Mouse (Mus musculus) heart, postnatal 25 days (tissue): ENCODE measurements at regions not wholly inside any gene's neighbourhood (a gene's known extent, or its start where the extent isn't known, plus 50 kb on each side); places are given as distances from the start of the nearest gene placed in this dataset.

Experiments
- DNase-seq: peaks from one replicate; pipeline ENCODE4 v3.0.0; 2022; ENCODE audit warnings: low spot score
- intact Hi-C: fragments of 180-260 bp; cut with DNase I; formaldehyde crosslinking; loops from one replicate; pipeline ENCODE4 v1.15.1; 2025

DNA sequence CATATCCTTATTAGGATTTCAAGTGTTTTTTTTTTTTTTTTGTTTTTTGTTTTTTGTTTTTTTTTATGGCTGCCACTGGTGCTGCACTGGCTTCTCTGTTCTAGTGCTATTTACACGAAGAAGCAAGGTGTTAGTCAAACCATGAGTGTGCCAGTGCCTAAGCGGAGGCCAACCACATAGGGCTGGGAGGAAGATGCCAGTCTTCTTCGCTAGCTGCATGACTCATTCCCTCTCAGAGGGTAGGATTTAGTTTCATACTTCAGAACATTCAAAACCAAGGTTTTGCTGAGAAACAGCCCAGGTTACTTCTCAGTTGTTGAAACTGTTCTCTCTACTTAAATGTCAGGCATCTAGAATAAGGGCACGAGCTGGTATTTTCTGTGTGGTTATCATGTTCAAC, 72.6 kb downstream of the Icos start:
- intact Hi-C loops, result loop anchor here (10.0 kb wide), 1 partner anchor 1914 kb away; no protein-coding TSS in a partner anchor
- no peak for DNase-seq

DNA sequence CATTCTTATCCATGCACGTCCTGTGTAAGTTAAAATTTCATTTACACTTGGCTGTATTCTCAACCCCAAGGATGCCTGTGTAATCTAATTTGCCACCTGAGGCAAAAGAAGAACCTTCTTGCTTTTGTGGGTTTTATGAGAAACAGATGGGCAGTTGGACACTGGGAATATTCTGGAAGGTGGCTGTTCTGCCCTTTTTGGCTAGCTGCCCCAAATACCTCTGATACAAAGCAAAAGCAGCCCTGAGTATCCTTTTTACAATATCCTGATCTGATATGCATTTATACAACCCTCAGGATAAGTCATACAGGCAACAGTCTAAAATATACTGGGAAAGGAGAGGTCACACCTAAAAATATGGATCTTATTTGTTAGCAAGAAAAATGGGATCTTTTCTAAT, 75.9 kb downstream of the Icos start:
- intact Hi-C loops, result loop anchor here (10.0 kb wide), 1 partner anchor 1911 kb away; no protein-coding TSS in a partner anchor
- DNase-seq, result no peak

DNA sequence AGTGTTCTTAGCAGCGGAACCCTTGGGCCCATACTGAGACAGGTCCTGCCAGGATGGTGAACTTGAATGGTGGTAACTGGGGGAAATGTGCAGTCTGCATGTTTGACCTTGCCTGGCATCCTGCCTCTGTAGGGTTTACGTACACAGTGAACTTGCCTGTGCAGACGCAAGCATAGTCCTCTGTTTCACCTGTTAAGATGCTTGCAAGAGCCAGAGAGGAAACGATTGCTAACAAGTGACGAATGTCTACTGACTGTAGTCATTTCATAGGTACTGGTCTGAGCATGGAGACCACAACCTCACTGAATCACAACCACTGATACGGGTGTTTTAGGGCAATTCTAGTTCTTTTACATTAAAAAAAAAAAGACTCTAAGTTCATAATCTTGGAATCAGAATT, 76.7 kb downstream of the Icos start:
- DNase-seq, result no peak
- intact Hi-C loops, result loop anchor here (10.0 kb wide), 1 partner anchor 1910 kb away; no protein-coding TSS in a partner anchor

DNA sequence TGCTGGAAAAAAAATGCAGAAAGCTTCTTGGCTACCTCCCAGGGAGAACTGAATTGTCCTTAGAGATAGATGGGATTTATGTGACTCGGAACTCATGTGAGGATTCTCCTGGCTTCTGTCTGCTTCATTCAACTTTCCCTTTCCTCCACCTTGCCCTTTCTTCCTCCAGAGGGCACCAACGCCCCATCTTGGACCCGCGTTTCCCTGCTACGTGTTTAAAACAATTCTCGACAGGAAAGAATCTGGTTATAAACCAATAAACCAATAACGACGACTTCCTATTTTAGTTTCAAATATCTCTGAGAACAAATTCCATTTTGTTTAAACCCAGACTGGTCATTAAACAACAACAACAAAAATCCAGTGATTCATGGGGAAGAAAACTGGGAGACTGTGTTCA, 77.4 kb downstream of the Icos start:
- intact Hi-C loops, result loop anchor here (10.0 kb wide), 1 partner anchor 1910 kb away; no protein-coding TSS in a partner anchor
- DNase-seq, result no peak

DNA sequence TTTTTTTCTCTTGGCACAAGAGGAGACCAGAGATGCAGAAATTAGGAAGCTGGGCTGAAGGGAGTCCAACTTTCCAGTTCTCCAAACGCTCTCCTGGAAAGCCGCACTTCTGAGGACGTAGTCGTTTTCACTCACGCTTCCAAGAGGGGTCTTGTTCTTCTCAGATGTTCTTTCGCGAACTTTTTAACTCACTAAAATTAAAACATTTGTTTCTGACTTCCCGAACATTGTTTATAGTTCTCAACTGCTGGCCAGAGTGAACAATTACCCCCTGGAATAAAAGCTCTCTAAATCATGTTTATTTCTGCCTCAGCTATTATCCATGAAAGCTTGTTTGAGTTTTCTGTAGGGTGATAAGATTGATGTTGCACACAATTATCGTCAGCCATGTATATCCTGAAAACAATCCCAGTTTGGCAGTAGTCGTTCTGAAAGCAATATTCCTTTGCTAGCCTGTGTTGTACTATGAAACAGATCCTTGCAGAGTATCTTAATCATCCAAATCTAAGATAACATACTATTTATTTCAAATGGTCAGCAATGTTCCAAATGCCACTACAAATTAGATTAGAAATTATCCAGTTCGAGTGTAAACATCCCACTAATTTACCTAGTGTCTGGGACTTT, 82.3 kb downstream of the Icos start:
- intact Hi-C loops, result loop anchor here (10.0 kb wide), 1 partner anchor 1905 kb away; no protein-coding TSS in a partner anchor
- DNase-seq, result no peak

DNA sequence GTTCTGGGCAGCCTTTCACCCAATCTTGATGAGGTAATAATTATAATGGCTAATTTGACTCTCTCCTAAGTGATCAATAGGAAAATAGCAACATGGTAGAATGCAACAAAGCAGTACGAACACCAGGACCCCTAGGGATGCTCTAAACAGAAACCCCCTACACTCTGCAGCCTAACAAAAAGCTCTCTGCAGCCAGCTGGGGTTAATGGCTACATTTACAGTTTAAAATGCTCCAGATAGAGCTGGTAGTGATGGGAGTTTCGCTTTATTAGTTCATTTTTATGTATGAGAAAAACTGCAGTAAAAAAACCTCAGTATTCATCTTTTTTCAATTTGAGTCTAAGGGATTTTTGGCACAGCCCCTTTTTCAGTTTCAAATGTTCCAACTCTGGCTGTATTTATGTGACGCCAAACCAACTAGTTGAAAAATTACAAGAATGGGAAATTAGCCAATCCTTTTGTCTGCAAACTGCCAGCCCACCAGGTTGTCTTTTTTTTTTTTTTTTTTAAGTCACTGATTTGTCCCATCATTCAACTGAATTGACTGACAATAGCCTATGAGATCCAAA, 84.2 kb downstream of the Icos start:
- intact Hi-C loops, result no loop called here
- no peak for DNase-seq

DNA sequence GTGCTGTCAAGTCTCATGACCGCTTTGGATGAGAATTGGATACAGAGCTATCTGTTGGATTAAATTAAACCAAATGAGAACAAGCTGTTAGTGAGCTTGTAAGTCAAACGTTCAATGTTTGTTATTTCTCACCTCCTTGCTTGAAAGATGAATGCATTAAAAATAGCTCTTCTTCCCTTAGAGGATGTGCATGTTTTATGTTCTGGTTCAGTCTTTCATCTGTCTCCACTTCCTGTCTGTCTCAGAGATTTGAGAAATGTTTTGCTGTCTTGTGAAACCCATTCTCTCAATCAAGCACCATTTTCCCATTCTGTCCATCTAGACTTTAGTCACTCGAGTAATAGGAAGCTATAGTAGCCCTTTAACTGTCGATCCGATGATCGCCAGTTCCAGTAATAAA, 90.4 kb downstream of the Icos start:
- no peak for DNase-seq
- intact Hi-C loops, result no loop called here

DNA sequence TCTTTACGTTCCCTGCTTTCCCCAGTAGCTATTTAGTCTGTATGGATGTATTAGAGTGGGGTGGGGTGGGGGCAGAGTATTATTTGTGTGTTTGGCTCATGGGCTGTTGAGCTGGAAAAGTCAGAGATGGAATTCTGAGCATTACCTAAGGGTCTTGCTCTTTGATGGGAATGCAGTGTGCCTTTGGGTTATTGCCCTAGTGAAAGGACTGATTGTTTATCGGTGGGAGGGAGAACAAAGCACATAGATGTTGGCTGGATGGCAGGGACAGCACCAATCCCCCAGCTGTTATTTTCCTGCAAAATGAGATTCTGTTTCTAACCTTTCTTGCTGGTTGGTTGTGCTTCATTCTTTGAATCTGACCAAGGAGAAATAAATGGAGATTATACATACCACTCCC, 96.4 kb downstream of the Icos start:
- DNase-seq, result no peak
- intact Hi-C loops, result no loop called here

DNA sequence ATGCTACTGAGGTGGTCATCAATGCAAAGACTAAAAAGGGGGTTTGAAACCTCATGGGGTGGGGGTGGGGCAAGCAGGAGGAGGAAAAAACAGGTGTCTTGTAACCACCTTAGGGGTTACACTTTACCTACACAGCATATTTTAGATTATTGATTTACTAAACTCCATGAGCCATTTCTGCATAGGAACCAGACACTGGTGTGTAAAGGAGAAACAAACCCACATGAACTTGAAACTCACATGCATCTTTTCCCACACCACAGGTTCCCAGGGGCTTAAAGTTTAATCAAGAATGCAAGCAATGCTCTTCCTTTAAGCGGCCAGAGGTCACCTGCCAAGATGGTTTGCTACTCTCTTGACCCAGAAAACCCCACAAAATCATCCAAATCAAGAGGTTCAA, 97.6 kb downstream of the Icos start:
- intact Hi-C loops, result no loop called here
- DNase-seq, result no peak

DNA sequence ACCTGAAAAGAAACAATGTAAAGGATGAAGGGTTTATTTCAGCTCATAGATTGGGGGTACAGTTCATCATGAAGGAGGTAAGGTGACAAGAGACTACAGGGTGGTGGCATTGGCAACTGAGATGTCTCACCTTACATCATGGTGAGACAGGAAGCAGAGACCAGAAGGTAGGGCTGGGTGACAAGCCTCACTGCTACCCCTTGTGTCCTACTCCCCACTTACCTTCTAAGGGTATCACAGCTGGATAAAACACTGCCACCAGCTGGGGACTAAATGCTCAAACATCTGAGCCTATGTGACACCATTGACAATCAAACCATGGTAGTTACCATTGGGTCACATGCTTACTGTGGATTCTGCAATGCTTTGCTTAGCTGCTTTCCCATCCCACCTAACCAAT, 107.0 kb downstream of the Icos start:
- intact Hi-C loops, result no loop called here
- no peak for DNase-seq

DNA sequence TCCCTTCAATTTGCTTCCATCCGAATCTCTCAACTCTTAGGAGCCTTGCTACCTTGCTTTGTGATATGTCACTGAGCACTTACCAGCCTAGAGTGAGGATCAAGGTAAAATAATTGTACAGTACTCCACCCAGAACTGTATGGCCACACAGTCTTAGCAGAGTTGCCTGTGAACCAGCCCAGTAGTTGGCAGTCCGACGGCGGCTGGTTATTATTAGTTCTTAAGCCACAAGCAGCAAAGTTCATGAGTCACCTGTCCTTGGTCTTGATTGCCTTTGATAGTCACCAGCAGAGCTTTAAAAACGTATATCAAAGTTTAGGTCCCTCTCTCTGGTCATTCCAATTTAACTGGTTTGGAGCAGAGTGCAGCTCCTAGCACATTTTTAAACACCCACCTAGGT, 109.1 kb downstream of the Icos start:
- intact Hi-C loops, result no loop called here
- no peak for DNase-seq

DNA sequence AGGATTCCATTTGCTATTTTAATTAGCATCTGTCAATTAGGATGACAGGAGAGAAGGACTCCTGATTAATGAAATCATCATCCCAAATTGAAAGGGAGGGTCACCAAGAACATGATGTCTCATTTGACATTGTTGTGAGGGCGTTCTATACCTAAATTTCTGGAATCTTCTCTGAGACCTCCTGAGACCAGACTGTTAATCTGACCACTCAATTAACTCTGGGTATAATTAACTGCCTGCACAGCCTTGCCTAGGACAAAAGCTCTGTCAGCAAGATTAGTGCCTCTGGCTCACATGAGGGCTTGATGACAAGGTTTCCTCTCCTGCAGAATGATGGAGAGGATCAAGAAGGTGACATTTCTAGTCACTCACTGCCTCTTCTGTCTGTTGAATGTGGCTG, 113.1 kb downstream of the Icos start:
- no peak for DNase-seq
- intact Hi-C loops, result no loop called here

DNA sequence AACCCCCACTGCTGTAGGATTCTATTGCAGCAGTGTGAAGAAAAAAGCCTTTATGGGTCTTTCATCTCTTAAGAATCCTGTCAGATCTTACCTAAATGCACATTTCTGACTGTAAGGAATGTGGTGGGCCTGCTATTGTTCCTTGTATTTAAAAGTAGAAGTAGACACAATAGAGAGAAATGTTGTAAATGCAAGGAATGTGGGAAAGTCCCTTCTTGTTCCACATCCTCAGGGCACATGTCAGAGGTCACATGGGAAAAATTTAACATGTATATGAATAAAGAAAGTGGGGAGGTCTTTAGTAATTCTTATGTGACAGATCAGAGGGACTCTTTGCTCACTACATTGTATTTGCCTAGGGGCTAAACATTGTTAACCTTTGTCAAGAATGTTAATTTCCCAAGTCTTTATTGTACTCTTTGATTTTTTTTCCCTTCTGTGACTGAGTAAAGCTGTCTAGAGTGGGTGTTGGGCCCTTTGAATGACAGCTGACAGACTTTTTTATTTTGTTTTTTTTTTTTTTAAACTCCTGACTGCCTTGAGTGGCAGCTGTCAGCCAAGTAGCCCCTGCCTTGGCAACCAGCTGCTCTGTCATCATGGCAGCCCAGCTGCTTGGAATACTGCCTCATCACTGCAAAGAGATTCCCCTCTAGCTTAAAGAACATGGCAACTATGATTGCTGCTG, 117.9 kb downstream of the Icos start:
- no peak for DNase-seq
- intact Hi-C loops, result no loop called here

DNA sequence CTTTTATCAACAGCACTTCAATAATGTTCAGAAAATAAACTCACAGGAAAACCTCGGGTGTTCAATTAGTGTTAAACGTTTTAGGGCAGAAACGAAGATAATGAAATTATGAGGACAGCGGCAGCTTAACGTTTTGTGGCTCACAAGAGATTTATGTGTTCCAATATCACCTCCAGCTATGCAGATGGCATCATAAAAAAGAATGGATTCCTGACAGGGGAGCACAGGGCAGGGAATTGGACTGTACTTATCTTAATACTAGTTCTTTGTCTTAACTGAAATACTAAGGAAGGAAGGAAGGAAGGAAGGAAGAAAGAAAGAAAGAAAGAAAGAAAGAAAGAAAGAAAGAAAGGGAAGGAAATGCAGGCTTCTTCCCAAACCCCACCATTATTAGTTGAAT, 121.6 kb downstream of the Icos start:
- intact Hi-C loops, result no loop called here

DNA sequence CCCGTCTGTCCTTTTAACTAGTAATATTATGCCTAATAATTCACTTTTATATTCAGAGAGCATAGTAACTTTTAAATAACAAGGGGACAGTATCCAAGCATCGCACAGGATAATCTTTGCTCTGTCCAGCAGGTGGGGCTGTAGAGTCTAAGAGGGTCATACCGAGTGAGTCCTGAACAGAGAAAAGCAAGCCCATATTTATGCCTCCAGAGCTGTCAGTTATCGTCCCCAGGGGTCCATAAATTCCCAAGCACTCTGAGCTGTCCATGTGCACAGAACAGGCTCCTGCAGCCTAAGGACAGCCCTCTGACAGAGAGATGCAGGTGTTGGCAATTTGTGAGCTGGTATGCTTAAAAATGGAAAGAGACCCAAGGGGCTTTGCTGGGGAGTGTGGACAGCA, 124.0 kb downstream of the Icos start:
- no peak for DNase-seq
- intact Hi-C loops, result no loop called here

More for the DNA sequence above, 121.6 kb downstream of the Icos start:
- DNase-seq, result no peak

DNA sequence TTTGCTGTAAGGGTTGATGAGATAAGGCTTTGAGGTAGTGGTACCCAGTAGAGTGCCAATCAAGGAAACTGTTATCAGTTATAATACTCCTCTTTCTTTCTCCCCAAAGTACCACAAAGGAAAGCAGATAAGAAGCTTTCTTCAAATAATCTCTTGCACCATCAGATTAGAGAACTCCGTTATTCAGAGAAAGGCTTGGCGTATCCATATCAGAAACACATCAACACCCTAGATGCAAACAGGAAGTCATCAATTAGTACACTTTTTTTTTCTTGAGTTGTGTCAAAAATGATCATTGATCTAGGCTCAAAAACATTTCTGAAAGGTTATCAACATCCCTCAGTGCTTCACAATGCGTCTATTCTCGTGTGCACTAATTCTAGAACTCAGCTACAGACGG, 124.6 kb downstream of the Icos start:
- no peak for DNase-seq
- intact Hi-C loops, result no loop called here

DNA sequence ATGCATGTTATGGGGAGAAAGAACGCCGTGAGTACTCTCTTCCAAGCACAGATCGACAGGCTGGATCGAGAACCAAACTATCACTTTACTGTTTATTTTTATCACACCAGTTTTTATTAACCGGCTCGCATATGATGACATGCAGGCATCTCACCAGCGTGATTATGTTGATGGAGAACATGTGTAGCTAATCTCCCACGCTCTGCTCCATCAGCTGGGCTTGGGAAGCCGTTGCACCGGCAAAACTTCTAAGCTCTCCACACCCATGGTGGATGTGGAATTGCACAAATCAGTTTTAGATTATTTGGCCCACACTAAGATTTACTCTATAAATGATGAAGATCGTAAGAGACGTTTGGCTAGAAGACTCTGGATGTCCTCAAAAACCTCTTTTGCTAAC, 125.9 kb downstream of the Icos start:
- DNase-seq, result no peak
- intact Hi-C loops, result no loop called here

DNA sequence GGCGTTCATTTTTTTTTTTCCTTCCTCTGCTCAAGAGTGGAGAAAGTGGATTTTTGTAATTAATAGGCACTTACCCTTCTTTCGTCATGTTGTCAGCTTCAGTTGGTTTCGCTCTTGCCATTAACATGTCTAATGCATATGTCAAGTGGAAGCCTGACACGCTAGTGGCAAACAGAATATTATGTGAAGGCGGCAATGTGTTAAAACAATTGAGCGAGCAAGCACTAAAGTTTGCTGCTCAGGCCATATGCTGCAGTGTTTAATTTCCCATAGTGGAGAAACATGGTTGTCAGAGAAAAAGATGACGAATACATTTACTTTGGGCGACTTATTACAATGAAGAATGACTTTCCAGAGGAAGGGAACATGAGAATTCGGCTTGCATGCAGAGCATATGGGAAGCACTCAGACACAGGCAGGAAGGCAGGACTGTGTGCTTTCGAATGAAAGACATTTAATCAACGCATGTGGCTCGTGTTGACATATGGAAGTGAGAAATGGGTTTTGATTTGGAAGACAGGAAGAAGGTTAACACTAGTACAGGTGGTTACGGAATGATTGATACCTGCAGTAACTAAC, 134.1 kb downstream of the Icos start:
- intact Hi-C loops, result no loop called here
- no peak for DNase-seq

DNA sequence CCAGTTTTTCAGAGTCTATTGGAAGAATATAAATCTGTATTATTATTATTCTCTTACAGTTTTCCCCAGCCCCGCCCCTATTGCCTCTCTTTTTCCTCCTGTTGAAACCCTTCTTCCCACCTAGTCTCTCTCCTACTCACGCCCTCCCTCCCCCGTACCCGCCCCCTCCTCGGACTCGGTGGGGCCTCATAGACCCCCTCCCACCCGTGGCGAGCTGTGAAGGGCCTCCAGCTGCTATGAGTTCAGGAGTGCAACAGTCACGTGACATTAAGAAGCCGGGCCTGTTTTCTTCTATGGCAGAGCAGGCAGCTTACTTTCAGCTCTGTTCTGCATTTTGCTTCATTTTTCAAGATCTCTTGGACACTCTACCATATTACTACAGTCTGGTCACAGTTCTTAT, 139.8 kb downstream of the Icos start:
- intact Hi-C loops, result no loop called here
- DNase-seq, result no peak

DNA sequence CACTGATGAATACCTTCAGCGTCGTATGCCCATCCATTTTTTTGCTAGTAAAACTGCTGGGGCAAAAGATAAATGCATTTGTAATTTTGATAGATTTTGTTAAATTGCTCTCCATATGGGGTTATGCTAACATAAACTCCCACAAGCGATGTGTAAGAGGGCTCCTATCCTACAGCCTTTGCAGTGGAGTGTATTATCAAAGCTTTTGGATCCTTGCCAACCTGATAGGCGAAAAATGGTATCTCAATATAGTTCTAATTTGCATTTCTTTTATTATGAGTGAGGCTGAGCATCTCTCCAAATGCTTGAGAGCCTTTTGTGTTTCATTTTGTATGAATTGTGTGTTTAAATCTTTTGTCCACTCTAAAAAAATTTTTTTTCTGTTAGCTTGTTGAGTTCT, 140.3 kb downstream of the Icos start:
- no peak for DNase-seq
- intact Hi-C loops, result no loop called here

DNA sequence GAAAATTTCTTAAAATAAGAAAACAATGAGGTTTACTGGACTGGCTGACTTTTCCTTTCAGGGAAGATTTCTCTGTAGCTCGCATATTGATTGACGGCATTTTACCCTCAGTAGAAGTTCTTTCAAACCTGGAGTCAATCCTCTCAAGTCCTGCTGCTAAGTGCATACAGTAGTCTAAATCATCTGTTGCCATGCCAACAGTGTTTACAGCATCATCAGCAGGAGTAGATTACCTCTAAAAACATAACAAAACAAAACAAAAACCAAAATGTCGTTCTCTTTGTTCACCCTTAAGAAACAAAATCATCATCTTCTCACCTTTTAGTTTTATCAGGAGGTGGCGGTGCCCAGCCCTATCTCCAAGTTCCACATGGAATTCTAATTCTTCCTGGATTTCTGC, 143.8 kb downstream of the Icos start:
- intact Hi-C loops, result no loop called here
- no peak for DNase-seq
